Mouse (Mus musculus) midbrain, embryonic 11.5 days (tissue): Measurements from ENCODE around the gene Olr1. TPM values are rescaled to one million over a fixed set of nuclear protein-coding genes. Genes with fewer than 3 reads are reported as not detected.

Source experiments
- ATAC-seq: fragments of 200-750 bp; cut with Nextera tagmentation; 2 replicates; pipeline ENCODE4 v1.8.0; 2017; ENCODE audit warnings: moderate TSS enrichment, moderate library complexity; ENCODE audit not compliant: low FRiP score
- DNase-seq: peaks from one replicate; pipeline ENCODE4 v3.0.0; 2015; ENCODE audit warnings: low spot score; ENCODE audit errors: missing footprints
- H3K27ac ChIP-seq: fragments of 300-500 bp; sonication (generic); 2 replicates; pipeline ENCODE4 v1.5.1; 2014; ENCODE audit warnings: low read depth, low read length
- H3K27me3 ChIP-seq: fragments of 300-500 bp; sonication (generic); 2 replicates; pipeline ENCODE4 v1.6.1; 2014; ENCODE audit warnings: mild to moderate bottlenecking, low read length, moderate library complexity, mixed read lengths; ENCODE audit not compliant: control insufficient read depth, insufficient read depth
- H3K36me3 ChIP-seq: fragments of 300-500 bp; sonication (generic); 2 replicates; pipeline ENCODE4 v1.6.1; 2014; ENCODE audit warnings: mild to moderate bottlenecking, low read length, moderate library complexity, mixed read lengths; ENCODE audit not compliant: control insufficient read depth, insufficient read depth
- H3K4me1 ChIP-seq: fragments of 300-500 bp; sonication (generic); 2 replicates; pipeline ENCODE4 v1.6.1; 2014; ENCODE audit warnings: low read length; ENCODE audit not compliant: control insufficient read depth, insufficient read depth
- H3K4me2 ChIP-seq: fragments of 300-500 bp; sonication (generic); 2 replicates; pipeline ENCODE4 v1.6.1; 2014; ENCODE audit warnings: mild to moderate bottlenecking, moderate library complexity
- H3K4me3 ChIP-seq: fragments of 300-500 bp; sonication (generic); 2 replicates; pipeline ENCODE4 v1.5.1; 2014; ENCODE audit warnings: low read depth, low read length
- H3K9ac ChIP-seq: fragments of 300-500 bp; sonication (generic); 2 replicates; pipeline ENCODE4 v1.6.1; 2014; ENCODE audit warnings: low read length
- H3K9me3 ChIP-seq: fragments of 300-500 bp; sonication (generic); 2 replicates; pipeline ENCODE4 v1.6.1; 2016; ENCODE audit warnings: low read length; ENCODE audit not compliant: control insufficient read depth
- WGBS: fragments of 180-500 bp; shearing (Covaris S2); extraction: QIAGEN DNeasy Blood & Tissue Kit; methylation state at CpG from one replicate; pipeline ENCODE4 v1.1.7; 2014; 5-methylcytosine and 5-hydroxymethylcytosine counted together
- polyA plus RNA-seq: library from polyadenylated mRNA; unstranded; fragments of >200 nt; fragmentation: Nextera tagmentation; extraction: Ambion mirVana; gene quantifications from 2 replicates; pipeline ENCODE4 v1.2.1, GENCODE M21; 2014

Olr1 gene
- polyA plus RNA-seq, result 0.06 TPM in 1 of 2 replicates, not detected in the other

DNA sequence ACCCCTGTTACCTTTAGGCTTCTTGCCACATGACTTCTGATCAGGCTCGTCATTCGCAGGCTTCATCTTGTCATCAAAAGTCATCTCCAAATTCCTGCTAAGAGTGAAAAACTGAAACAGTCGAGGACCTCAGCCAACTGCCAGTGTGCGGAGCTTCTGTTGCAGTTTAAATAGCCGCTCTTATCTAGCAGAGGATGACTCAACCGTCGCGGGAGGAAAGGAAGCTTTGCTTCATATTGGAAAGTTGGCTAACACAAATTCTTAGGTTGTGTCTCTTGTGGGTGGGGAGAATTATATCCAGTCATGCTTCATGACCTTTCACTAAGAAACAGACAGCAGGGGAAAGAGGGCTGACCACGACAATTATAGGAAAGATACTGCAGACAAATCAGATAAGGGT is at the start of gene Olr1:
TSS of gene Olr1 (minus strand) at position 142 of the 400 bp plus-strand sequence.
- DNase-seq (no peak), ATAC-seq (no peak)
- Histone ChIP-seq H3K9ac (no peak within 1 kb of the TSS), H3K27ac (no peak within 1 kb of the TSS), H3K27me3 (no peaks in the 10 kb centered on the region), H3K9me3 (no peaks in the 10 kb centered on the region; the same call in 1 of the 2 replicates), H3K4me2 (no peak within 1 kb of the TSS), H3K36me3 (no peaks in the 10 kb centered on the region), H3K4me3 (no peak within 1 kb of the TSS), H3K4me1 (no peaks in the 10 kb centered on the region)
- 92% methylated on average over 9 of the region's 9 CpGs for WGBS

- Histone ChIP-seq H3K36me3 (no peaks in the 10 kb centered on the region), H3K4me3 (no peak overlapping the region), H3K27ac (no peak overlapping the region), H3K27me3 (no peaks in the 10 kb centered on the region), H3K9ac (no peak overlapping the region), H3K4me1 (no peaks in the 10 kb centered on the region), H3K9me3 (no peaks in the 10 kb centered on the region), H3K4me2 (no peak overlapping the region)
- WGBS, result 85% methylated on average over 3 of the region's 3 CpGs
- no peak for DNase-seq
- no peak for ATAC-seq
Measured at GRCm38 (mm10) chr6:129548009-129548408, 41.0 kb upstream of the Olr1 start.

DNA sequence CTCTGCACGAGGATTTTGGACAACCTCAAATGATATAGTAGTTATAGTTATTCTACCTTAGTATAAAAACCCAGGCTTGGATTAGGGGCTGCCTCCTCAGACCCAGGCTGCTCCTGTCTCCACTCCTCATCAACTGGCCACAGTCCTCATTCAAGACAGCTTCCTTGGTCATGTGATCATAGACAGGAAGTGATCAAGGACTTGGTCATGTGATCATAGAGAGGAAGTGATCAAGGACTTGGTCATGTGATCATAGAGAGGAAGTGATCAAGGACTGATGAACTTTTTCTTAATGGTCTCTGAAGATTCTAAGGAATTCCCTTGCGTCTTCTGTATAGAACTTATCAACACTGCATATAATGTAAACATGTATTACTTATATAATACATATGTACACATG is 40.3 kb upstream of the Olr1 start:
- DNase-seq, result no peak
- 88% methylated on average over 2 of the region's 2 CpGs for WGBS

DNA sequence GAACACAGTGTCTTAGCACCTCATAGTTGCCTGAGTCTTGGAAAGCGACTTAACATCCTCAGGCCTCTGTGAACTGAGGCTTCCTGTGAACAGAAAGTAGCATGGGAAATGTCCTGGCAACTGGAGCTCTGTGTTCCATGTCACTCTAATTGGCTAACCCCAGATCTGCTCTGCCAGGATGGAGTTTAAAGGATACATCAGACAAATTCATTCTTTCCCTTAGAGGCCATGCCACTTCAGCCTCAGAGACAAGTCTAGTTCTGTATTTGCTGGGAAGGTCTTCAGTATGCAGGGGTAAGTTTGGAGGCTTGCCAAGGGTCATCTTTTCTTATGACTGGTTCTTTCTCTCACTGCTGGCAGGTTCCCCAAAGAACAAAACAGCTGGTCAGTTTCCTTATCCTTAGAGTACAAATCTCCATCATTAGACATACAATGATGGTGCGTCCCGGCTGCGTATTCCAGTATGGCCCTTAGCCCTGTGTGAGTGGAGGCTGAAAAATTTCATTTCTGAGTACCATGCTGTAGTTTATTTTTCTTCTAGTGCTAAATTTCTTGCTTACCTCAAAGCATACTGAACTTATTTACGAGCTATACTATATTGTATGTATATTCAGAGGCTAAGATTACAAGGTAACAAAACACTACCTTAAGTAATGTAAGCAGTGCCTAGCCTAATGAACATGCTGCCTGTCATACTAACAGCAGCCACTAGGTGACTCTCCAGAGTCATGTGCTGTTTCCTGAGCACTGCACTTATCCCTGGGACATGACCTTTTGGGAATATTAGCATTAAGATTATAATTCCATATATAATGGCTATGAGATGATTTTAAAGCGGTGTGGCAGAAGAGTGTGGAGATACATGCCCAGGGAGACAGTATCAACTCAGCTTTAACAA is 37.0 kb upstream of the Olr1 start:
- no peak overlapping the region for H3K27ac ChIP-seq
- H3K36me3 ChIP-seq, result peaks cover 6% of the 10 kb centered on the region
- H3K9me3 ChIP-seq, result no peaks in the 10 kb centered on the region
- DNase-seq (peak; percentile 93), ATAC-seq (peak; percentile 81)
- WGBS, result 68% methylated on average over 6 of the region's 6 CpGs
- H3K27me3 ChIP-seq, result no peaks in the 10 kb centered on the region
- no peak overlapping the region for H3K4me3 ChIP-seq
- H3K4me1 ChIP-seq, result no peaks in the 10 kb centered on the region; the same call in 1 of the 2 replicates
- H3K4me2 ChIP-seq, result no peak overlapping the region
- H3K9ac ChIP-seq, result no peak overlapping the region

More for the DNA sequence above, 40.3 kb upstream of the Olr1 start:
- no peak overlapping the region for H3K27ac ChIP-seq
- H3K4me3 ChIP-seq, result no peak overlapping the region
- no peaks in the 10 kb centered on the region for H3K4me1 ChIP-seq
- no peak for ATAC-seq
- no peak overlapping the region for H3K9ac ChIP-seq
- no peak overlapping the region for H3K4me2 ChIP-seq
- no peaks in the 10 kb centered on the region for H3K9me3 ChIP-seq
- H3K36me3 ChIP-seq, result no peaks in the 10 kb centered on the region
- H3K27me3 ChIP-seq, result no peaks in the 10 kb centered on the region

DNA sequence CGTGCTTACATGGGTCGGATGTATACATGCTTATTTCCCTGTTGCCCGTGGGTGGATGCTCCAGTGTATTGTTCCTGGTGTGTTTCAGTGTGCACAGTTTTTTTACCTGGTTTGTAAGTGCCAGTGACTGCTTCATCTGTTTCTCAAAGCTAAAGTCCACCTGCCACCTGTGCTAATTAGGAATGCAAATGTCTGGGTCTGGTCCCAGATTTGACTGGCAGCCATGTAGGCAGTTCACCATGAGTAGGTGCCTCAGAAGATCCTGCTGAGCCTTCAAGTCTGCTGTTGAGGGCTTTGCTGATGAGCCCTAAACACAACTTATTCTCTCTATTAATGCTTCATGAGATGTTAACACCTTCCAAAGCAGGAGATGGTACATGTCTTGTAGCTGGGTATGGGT is 35.6 kb upstream of the Olr1 start:
- Histone ChIP-seq H3K4me2 (no peak overlapping the region), H3K9ac (no peak overlapping the region), H3K4me3 (no peak overlapping the region), H3K4me1 (no peaks in the 10 kb centered on the region; the same call in 1 of the 2 replicates), H3K27me3 (no peaks in the 10 kb centered on the region), H3K9me3 (no peaks in the 10 kb centered on the region), H3K36me3 (peaks cover 6% of the 10 kb centered on the region), H3K27ac (no peak overlapping the region)
- DNase-seq (no peak), ATAC-seq (no peak)
- WGBS, result 91% methylated on average over 3 of the region's 3 CpGs

GRCm38 (mm10) chr6:129541931-129542330 is 35.0 kb upstream of the Olr1 start:
- no peak for ATAC-seq
- 69% methylated on average over 9 of the region's 9 CpGs for WGBS

DNA sequence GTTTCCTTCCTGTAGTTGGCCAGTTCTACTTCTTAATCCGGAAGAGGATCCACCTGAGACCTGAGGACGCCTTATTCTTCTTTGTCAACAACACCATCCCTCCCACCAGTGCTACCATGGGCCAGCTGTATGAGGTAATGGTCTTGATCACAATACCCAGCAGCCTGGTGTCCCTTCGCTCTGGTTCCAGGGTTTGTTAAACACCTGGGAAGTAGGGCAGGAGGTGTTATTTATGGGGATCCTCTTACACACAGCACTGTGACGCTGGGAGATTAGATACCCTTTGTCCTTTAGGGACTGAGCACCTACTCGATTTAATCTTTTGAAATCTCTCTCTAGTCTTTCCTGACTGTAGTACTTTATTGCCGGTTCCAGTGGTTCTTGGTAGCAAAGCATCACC is 31.6 kb upstream of the Olr1 start:
- Histone ChIP-seq H3K4me3 (no peak overlapping the region), H3K36me3 (peaks cover 6% of the 10 kb centered on the region), H3K4me1 (peaks cover 5% of the 10 kb centered on the region), H3K4me2 (no peak overlapping the region), H3K9ac (no peak overlapping the region), H3K9me3 (no peaks in the 10 kb centered on the region), H3K27me3 (no peaks in the 10 kb centered on the region), H3K27ac (no peak overlapping the region)
- ATAC-seq, result no peak
- no peak for DNase-seq
- WGBS, result 82% methylated on average over 6 of the region's 6 CpGs

More at GRCm38 (mm10) chr6:129541931-129542330, 35.0 kb upstream of the Olr1 start:
- no peaks in the 10 kb centered on the region; the same call in 1 of the 2 replicates for H3K4me1 ChIP-seq
- H3K4me2 ChIP-seq, result no peak overlapping the region
- no peak overlapping the region for H3K27ac ChIP-seq
- DNase-seq, result no peak
- no peak overlapping the region for H3K4me3 ChIP-seq
- peaks cover 6% of the 10 kb centered on the region for H3K36me3 ChIP-seq
- no peaks in the 10 kb centered on the region for H3K9me3 ChIP-seq
- H3K27me3 ChIP-seq, result no peaks in the 10 kb centered on the region
- H3K9ac ChIP-seq, result no peak overlapping the region

- WGBS, result 89% methylated on average over 4 of the region's 4 CpGs
- Histone ChIP-seq H3K9me3 (no peaks in the 10 kb centered on the region), H3K9ac (no peak overlapping the region), H3K36me3 (no peaks in the 10 kb centered on the region; the same call in 1 of the 2 replicates), H3K4me1 (peaks cover 5% of the 10 kb centered on the region; the same call in 1 of the 2 replicates), H3K4me3 (no peak overlapping the region), H3K4me2 (no peak overlapping the region; the same call in 1 of the 2 replicates), H3K27me3 (no peaks in the 10 kb centered on the region), H3K27ac (no peak overlapping the region)
- no peak for DNase-seq
- ATAC-seq, result no peak
Measured at GRCm38 (mm10) chr6:129535723-129536122, 28.8 kb upstream of the Olr1 start.

GRCm38 (mm10) chr6:129534627-129535190 is 27.7 kb upstream of the Olr1 start:
- no peak for ATAC-seq
- WGBS, result 61% methylated on average over 4 of the region's 4 CpGs
- DNase-seq, result no peak
- Histone ChIP-seq H3K4me3 (peak overlapping the region; percentile 74), H3K9me3 (no peaks in the 10 kb centered on the region), H3K36me3 (no peaks in the 10 kb centered on the region; the same call in 1 of the 2 replicates), H3K27ac (no peak overlapping the region), H3K4me2 (peak overlapping the region; percentile 56), H3K9ac (peak overlapping the region; percentile 76; the same call in 1 of the 2 replicates), H3K4me1 (peaks cover 5% of the 10 kb centered on the region; the same call in 1 of the 2 replicates), H3K27me3 (no peaks in the 10 kb centered on the region)
